Mouse (Mus musculus) regulatory T cell (primary cell): ENCODE measurements around the gene Slamf9.

Experiments
- in situ Hi-C: fragments of 300-600 bp; cut with MboI, MseI; formaldehyde crosslinking; loops from one replicate; pipeline ENCODE4 v1.15.1; 2025; ENCODE audit warnings: high pct_unique_total_duplicates

The Slamf9 gene

GRCm38 (mm10) chr1:172461602-172462001, 13.6 kb upstream of the Slamf9 start:
- in situ Hi-C loops = no loop called here

GRCm38 (mm10) chr1:172462534-172462933, 12.6 kb upstream of the Slamf9 start:
- in situ Hi-C loops = no loop called here

- in situ Hi-C loops = no loop called here
Measured at GRCm38 (mm10) chr1:172463387-172464333, 11.5 kb upstream of the Slamf9 start.

- in situ Hi-C loops = no loop called here
Measured at GRCm38 (mm10) chr1:172468301-172468877, 6.8 kb upstream of the Slamf9 start.

- in situ Hi-C loops = no loop called here
Measured at GRCm38 (mm10) chr1:172469373-172469772, 5.8 kb upstream of the Slamf9 start.

- in situ Hi-C loops = no loop called here
Measured at GRCm38 (mm10) chr1:172469810-172470448, 5.2 kb upstream of the Slamf9 start.

- in situ Hi-C loops = no loop called here
Measured at GRCm38 (mm10) chr1:172472909-172473308, 2.2 kb upstream of the Slamf9 start.

GRCm38 (mm10) chr1:172474196-172474595, 962 bp upstream of the Slamf9 start:
- in situ Hi-C loops = no loop called here

GRCm38 (mm10) chr1:172478020-172478419, 2.9 kb downstream of the Slamf9 start:
- in situ Hi-C loops = no loop called here

GRCm38 (mm10) chr1:172480376-172480775, 5.2 kb downstream of the Slamf9 start:
- in situ Hi-C loops = loop anchor here (5.0 kb wide), 1 partner anchor 68 kb away; no protein-coding TSS in a partner anchor

- in situ Hi-C loops = loop anchor here (5.0 kb wide), 1 partner anchor 69 kb away; no protein-coding TSS in a partner anchor
Measured at GRCm38 (mm10) chr1:172481111-172481510, 6.0 kb downstream of the Slamf9 start.

GRCm38 (mm10) chr1:172481540-172482280, 6.6 kb downstream of the Slamf9 start, which contains the start of gene Igsf9:
Igsf9 (plus strand) TSS chr1:172481788.
- in situ Hi-C loops = loop anchor here (5.0 kb wide), 1 partner anchor 69 kb away; no protein-coding TSS in a partner anchor

- in situ Hi-C loops = loop anchor here (5.0 kb wide), 1 partner anchor 70 kb away; no protein-coding TSS in a partner anchor
Measured at GRCm38 (mm10) chr1:172482518-172483360, 7.6 kb downstream of the Slamf9 start.

GRCm38 (mm10) chr1:172483361-172483660, 8.2 kb downstream of the Slamf9 start:
- in situ Hi-C loops = loop anchor here (5.0 kb wide), 1 partner anchor 71 kb away; no protein-coding TSS in a partner anchor

GRCm38 (mm10) chr1:172484236-172484635, 9.1 kb downstream of the Slamf9 start:
- in situ Hi-C loops = loop anchor here (5.0 kb wide), 1 partner anchor 72 kb away; no protein-coding TSS in a partner anchor

GRCm38 (mm10) chr1:172484671-172485070, 9.5 kb downstream of the Slamf9 start:
- in situ Hi-C loops = loop anchor here (5.0 kb wide), 1 partner anchor 72 kb away; no protein-coding TSS in a partner anchor

- in situ Hi-C loops = no loop called here
Measured at GRCm38 (mm10) chr1:172485821-172486220, 10.7 kb downstream of the Slamf9 start.

- in situ Hi-C loops = no loop called here
Measured at GRCm38 (mm10) chr1:172486236-172486635, 11.1 kb downstream of the Slamf9 start.

GRCm38 (mm10) chr1:172486651-172487050, 11.5 kb downstream of the Slamf9 start:
- in situ Hi-C loops = no loop called here

- in situ Hi-C loops = no loop called here
Measured at GRCm38 (mm10) chr1:172487859-172488258, 12.7 kb downstream of the Slamf9 start.
